22 mouse cellular contexts compared by ENCODE assay signal in genomic region chr6:41529987-41530386, GRCm38 (mm10). TPM values are rescaled to one million over a fixed set of nuclear protein-coding genes. Genes with fewer than 3 reads are reported as not detected.
DNase-seq lines count a peak whose midpoint lies in the region; ATAC-seq and TF ChIP-seq lines count a peak whose summit lies in the region.
"Not testable (repeated sequence)": the region's sequence is repeated elsewhere in the genome, so short reads cannot be mapped to it uniquely, and the experiment has no call there.
"Had no signal": no experiment of that assay in that cellular context is flagged by ENCODE, and none has a peak within 500 bp of the region (broad histone marks: within the 10 kb centered on the region; RNA-seq: fewer than 3 reads in every experiment).

No protein-coding gene starts in this region.

- not testable (repeated sequence) for H3K9me3 ChIP-seq in liver, embryonic 14.5 days (ENCODE audit: control insufficient read depth, low read length); midbrain, postnatal 0 days (ENCODE audit: low read length); stomach, postnatal 0 days (ENCODE audit: control insufficient read depth, low read length)

- not testable (repeated sequence) for ATAC-seq in liver, embryonic 14.5 days (ENCODE audit: insufficient read depth); midbrain, postnatal 0 days (ENCODE audit: low FRiP score); stomach, postnatal 0 days (ENCODE audit: low FRiP score, low TSS enrichment)

- not testable (repeated sequence) for H3K4me3 ChIP-seq in liver, embryonic 14.5 days (ENCODE audit: insufficient read depth in 1 of 2, low read depth in 2 of 2, low read length in 2 of 2); midbrain, postnatal 0 days (ENCODE audit: low read depth, low read length); stomach, postnatal 0 days (ENCODE audit: low read depth, low read length)

- 44% methylated on average over 2 of the region's 2 CpGs for WGBS in liver, embryonic 14.5 days (ENCODE audit: insufficient replicate concordance)
- WGBS in midbrain, postnatal 0 days = 30% methylated on average over 2 of the region's 2 CpGs
- 30% methylated on average over 2 of the region's 2 CpGs for WGBS in stomach, postnatal 0 days

- H3K4me1 ChIP-seq in liver, embryonic 14.5 days (replicated peaks; ENCODE audit: control insufficient read depth in 2 of 2, insufficient read depth in 2 of 2, low read length in 1 of 2); midbrain, postnatal 0 days (ENCODE audit: insufficient read depth, low read length); stomach, postnatal 0 days (replicated peaks; ENCODE audit: control insufficient read depth, insufficient read depth): not testable (repeated sequence)

- not testable (repeated sequence) for H3K36me3 ChIP-seq in liver, embryonic 14.5 days (replicated peaks; ENCODE audit: control insufficient read depth, insufficient read depth, low read depth); midbrain, postnatal 0 days (ENCODE audit: insufficient read depth, low read length); stomach, postnatal 0 days (ENCODE audit: control insufficient read depth, insufficient read depth, low read length)

- DNase-seq in B cell, adult 2 months = peak; percentile 27 to 42
- DNase-seq in adipocyte (ENCODE audit: low spot score) = peak; percentile 38
- DNase-seq in embryo, embryonic 10.5 days (ENCODE audit: low spot score) = peak; percentile 37
- DNase-seq in heart, postnatal 4 days = peak; percentile 14
- DNase-seq in kidney, postnatal 10 days = peak; percentile 21
- not testable (repeated sequence) for DNase-seq in liver, embryonic 14.5 days (ENCODE audit: low read depth in 3 of 3, low spot score in 3 of 3); midbrain, postnatal 0 days (ENCODE audit: low spot score); stomach, postnatal 0 days (ENCODE audit: low spot score)

- H3K9ac ChIP-seq in liver, embryonic 14.5 days (replicated peaks); midbrain, postnatal 0 days (replicated peaks; ENCODE audit: low read length, poor library complexity, severe bottlenecking); stomach, postnatal 0 days (ENCODE audit: low read length): not testable (repeated sequence)

- not testable (repeated sequence) for TF ChIP-seq EP300 in liver, embryonic 14.5 days (IDR thresholded peaks at IDR 0.05; ENCODE audit: low read depth); stomach, postnatal 0 days (optimal IDR thresholded peaks at IDR 0.05)

- 0 out of 2 replicates have a peak, but pooled peaks have one; percentile 15 for TF ChIP-seq CTCF in liver, embryonic 14.5 days (IDR thresholded peaks at IDR 0.05; ENCODE audit: low read depth)
- TF ChIP-seq CTCF in midbrain, postnatal 0 days (IDR thresholded peaks at IDR 0.05) = peak; percentile 39
- TF ChIP-seq CTCF in stomach, postnatal 0 days (IDR thresholded peaks at IDR 0.05; ENCODE audit: low read depth) = peak; percentile 50

- not testable (repeated sequence) for H3K27me3 ChIP-seq in liver, embryonic 14.5 days (ENCODE audit: control insufficient read depth, insufficient read depth, low read length); midbrain, postnatal 0 days (ENCODE audit: insufficient read depth, low read length); stomach, postnatal 0 days (ENCODE audit: control insufficient read depth, insufficient read depth, low read length)

- H3K27ac ChIP-seq in liver, embryonic 14.5 days; midbrain, postnatal 0 days (ENCODE audit: low read depth, low read length); stomach, postnatal 0 days (replicated peaks): not testable (repeated sequence)

- H3K4me2 ChIP-seq in liver, embryonic 14.5 days (ENCODE audit: low read depth); midbrain, postnatal 0 days (ENCODE audit: low read depth, low read length, poor library complexity, severe bottlenecking); stomach, postnatal 0 days (replicated peaks; ENCODE audit: low read depth): not testable (repeated sequence)

RNA-seq across cellular contexts. Expression of gene Prss2, which starts 8.4 kb away (rescaled TPM):
- not detected for total RNA-seq in heart, postnatal 4 days (2021)
- polyA plus RNA-seq in liver, embryonic 14.5 days (2012; rRNA removed) = 0.06 and 0.22 TPM in 2 replicates
- polyA plus RNA-seq in liver, embryonic 14.5 days (2014; fragmentation: Nextera tagmentation; extraction: Ambion mirVana) = 0.29 TPM in 1 of 2 replicates, not detected in the other
- not detected in 2 replicates for total RNA-seq in midbrain, postnatal 0 days (2014; rRNA removed)
- polyA plus RNA-seq in midbrain, postnatal 0 days (2015; fragmentation: Nextera tagmentation; extraction: Ambion mirVana) = not detected in 2 replicates
- 5.1 and 7.0 TPM in 2 replicates for polyA plus RNA-seq in stomach, postnatal 0 days (2015; fragmentation: Nextera tagmentation; extraction: Ambion mirVana)
- total RNA-seq: adrenal gland, postnatal 25 days; G1E; gastrocnemius, postnatal 36 days; heart, postnatal 14 days; layer of hippocampus, postnatal 25 days; left cerebral cortex, postnatal 25 days; megakaryocyte-erythroid progenitor cell, adult 5-6 weeks; monocyte, adult 5-6 weeks had no signal
- polyA plus RNA-seq: forebrain, embryonic 12.5 days; G1E; heart, embryonic 10.5 days; hindbrain, embryonic 16.5 days; kidney, adult 2 months; liver, embryonic 12.5 days; neural tube, embryonic 14.5 days had no signal
